Mouse (Mus musculus) ES-Bruce4 (cell line): Measurements from ENCODE around the gene Cry2. TPM values are rescaled to one million over a fixed set of nuclear protein-coding genes. Genes with fewer than 3 reads are reported as not detected.

ENCODE experiments used
- H3K27ac ChIP-seq: 2 replicates; pipeline ENCODE4 v1.5.1; 2012; ENCODE audit warnings: low read length, inconsistent platforms; ENCODE audit not compliant: insufficient read depth
- H3K27me3 ChIP-seq: 2 replicates; pipeline ENCODE4 v1.6.1; 2012; ENCODE audit warnings: mild to moderate bottlenecking, low read length, inconsistent platforms; ENCODE audit not compliant: control insufficient read depth, poor library complexity, insufficient read depth, severe bottlenecking
- H3K36me3 ChIP-seq: 2 replicates; pipeline ENCODE4 v1.6.1; 2012; ENCODE audit warnings: inconsistent platforms, mild to moderate bottlenecking, low read length, moderate library complexity; ENCODE audit not compliant: control insufficient read depth, poor library complexity, insufficient read depth, severe bottlenecking
- H3K4me1 ChIP-seq: one replicate; pipeline ENCODE4 v1.8.1; 2011; ENCODE audit warnings: low read length; ENCODE audit not compliant: control insufficient read depth, insufficient read depth
- H3K4me3 ChIP-seq: 2 replicates; pipeline ENCODE4 v1.5.1; 2011; ENCODE audit warnings: low read depth, mild to moderate bottlenecking, low read length
- H3K9ac ChIP-seq: 2 replicates; pipeline ENCODE4 v1.6.1; 2012; ENCODE audit warnings: low read depth, mild to moderate bottlenecking, inconsistent platforms; ENCODE audit not compliant: poor library complexity, severe bottlenecking
- H3K9me3 ChIP-seq: replicated peaks from 2 replicates; pipeline ENCODE4 v1.6.1; 2012; ENCODE audit warnings: mild to moderate bottlenecking, low read length, inconsistent platforms; ENCODE audit not compliant: control insufficient read depth, poor library complexity, insufficient read depth, severe bottlenecking
- CTCF ChIP-seq: IDR thresholded peaks from one replicate; pipeline ENCODE4 v1.8.1; 2011; ENCODE audit warnings: low read depth, low read length
- EP300 ChIP-seq: IDR thresholded peaks from 2 replicates; pipeline ENCODE4 v1.6.1; 2011; ENCODE audit warnings: low read depth, low read length; ENCODE audit not compliant: insufficient read depth
- POLR2A ChIP-seq: IDR thresholded peaks from one replicate; pipeline ENCODE4 v1.8.1; 2011; ENCODE audit warnings: low read length; ENCODE audit not compliant: insufficient read depth
- polyA plus RNA-seq: library from polyadenylated mRNA; stranded (reverse); fragments of >200 nt; gene quantifications from 2 replicates; pipeline ENCODE4 v1.2.4, GENCODE M21; 2011; ENCODE audit warnings: low read depth; ENCODE audit not compliant: missing spikeins, insufficient read depth, insufficient read length

Cry2 gene
- polyA plus RNA-seq, 1 experiment: 9.9 TPM

DNA sequence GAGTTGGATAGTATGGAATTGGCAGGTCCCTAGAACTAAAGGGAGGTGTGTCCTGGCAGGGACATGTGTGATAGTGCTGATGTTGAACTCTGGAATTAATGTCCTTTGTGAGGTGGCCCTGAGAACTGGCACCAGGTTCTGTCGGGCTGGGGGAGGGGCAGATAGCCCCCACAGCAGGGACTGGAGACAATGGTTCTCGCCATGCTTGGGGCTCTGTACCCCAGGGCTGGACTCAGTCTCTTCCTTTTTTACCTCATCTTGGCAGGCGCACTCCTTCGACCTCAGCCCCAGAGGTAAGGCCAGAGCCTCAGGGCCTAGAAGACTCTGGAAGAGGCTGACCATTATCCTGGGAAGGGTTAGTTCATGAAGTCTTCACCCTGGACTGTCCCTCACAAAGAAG lies 51.1 kb downstream of the Cry2 start:
- H3K27me3 ChIP-seq: no peaks in the 10 kb centered on the region
- no peaks in the 10 kb centered on the region for H3K9me3 ChIP-seq
- no peaks in the 10 kb centered on the region for H3K4me1 ChIP-seq
- TF ChIP-seq CTCF (no peak), EP300 (no peak), POLR2A (no peak)
- H3K36me3 ChIP-seq: no peaks in the 10 kb centered on the region
- H3K9ac ChIP-seq: no peak overlapping the region
- no peak overlapping the region for H3K4me3 ChIP-seq
- H3K27ac ChIP-seq: no peak overlapping the region

DNA sequence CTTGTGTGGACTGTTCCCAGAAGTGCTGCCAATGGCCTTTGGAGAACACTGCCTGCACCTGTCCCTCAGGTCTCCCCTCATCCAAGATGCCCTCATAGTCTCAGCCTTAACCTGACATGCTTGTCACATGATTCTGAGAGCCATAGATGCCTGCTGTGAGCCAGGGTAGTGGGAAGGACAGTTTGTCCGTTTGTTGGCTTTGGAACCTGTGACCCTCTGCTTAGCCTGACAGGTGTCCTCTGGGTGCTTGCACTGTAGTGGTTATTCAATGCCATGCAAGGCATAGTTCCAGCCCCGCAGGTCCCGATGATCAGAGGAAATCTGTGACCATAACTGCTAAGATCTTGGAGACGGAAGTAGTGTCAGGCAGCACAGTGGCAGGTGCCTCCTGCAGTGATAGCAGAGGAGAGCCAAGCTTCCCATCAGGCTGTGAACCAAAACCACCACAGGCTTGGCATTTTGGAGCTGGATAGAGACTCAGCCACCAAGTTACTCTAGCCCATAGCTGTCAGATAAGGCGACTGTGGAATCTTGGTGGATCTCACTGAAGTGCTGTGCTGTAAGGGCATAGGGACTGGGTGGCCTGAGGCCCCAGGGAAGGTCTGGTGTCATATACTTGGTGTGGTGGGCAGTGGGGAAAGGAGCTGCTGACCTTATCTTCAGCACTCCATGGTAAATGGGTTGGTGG lies 51.8 kb downstream of the Cry2 start, which contains the start of gene 1700029I15Rik:
1700029I15Rik (plus strand) TSS at position 638 of the 688 bp plus-strand sequence.
- H3K27me3 ChIP-seq: no peaks in the 10 kb centered on the region
- no peaks in the 10 kb centered on the region for H3K36me3 ChIP-seq

GRCm38 (mm10) chr2:92381161-92381560 lies 52.7 kb downstream of the Cry2 start:
- TF ChIP-seq EP300: no peak
- Histone ChIP-seq H3K4me1 (peaks cover 1% of the 10 kb centered on the region), H3K27me3 (no peaks in the 10 kb centered on the region), H3K36me3 (no peaks in the 10 kb centered on the region), H3K27ac (no peak overlapping the region), H3K9me3 (no peaks in the 10 kb centered on the region), H3K4me3 (no peak overlapping the region), H3K9ac (no peak overlapping the region)

More for the DNA sequence above, 51.8 kb downstream of the Cry2 start, which contains the start of gene 1700029I15Rik:
- H3K9ac ChIP-seq: no peak within 1 kb of the TSS
- no peaks in the 10 kb centered on the region for H3K9me3 ChIP-seq
- no peak within 1 kb of the TSS for H3K4me3 ChIP-seq
- TF ChIP-seq EP300: no peak
- H3K4me1 ChIP-seq: no peaks in the 10 kb centered on the region
- no peak within 1 kb of the TSS for H3K27ac ChIP-seq

GRCm38 (mm10) chr2:92380495-92381050 lies 53.3 kb downstream of the Cry2 start:
- Histone ChIP-seq H3K9me3 (no peaks in the 10 kb centered on the region), H3K27me3 (no peaks in the 10 kb centered on the region), H3K9ac (no peak overlapping the region), H3K4me3 (no peak overlapping the region), H3K27ac (no peak overlapping the region), H3K36me3 (no peaks in the 10 kb centered on the region), H3K4me1 (peaks cover 1% of the 10 kb centered on the region)
- no peak for TF ChIP-seq EP300
- TF ChIP-seq POLR2A: no peak
- TF ChIP-seq CTCF: no peak

DNA sequence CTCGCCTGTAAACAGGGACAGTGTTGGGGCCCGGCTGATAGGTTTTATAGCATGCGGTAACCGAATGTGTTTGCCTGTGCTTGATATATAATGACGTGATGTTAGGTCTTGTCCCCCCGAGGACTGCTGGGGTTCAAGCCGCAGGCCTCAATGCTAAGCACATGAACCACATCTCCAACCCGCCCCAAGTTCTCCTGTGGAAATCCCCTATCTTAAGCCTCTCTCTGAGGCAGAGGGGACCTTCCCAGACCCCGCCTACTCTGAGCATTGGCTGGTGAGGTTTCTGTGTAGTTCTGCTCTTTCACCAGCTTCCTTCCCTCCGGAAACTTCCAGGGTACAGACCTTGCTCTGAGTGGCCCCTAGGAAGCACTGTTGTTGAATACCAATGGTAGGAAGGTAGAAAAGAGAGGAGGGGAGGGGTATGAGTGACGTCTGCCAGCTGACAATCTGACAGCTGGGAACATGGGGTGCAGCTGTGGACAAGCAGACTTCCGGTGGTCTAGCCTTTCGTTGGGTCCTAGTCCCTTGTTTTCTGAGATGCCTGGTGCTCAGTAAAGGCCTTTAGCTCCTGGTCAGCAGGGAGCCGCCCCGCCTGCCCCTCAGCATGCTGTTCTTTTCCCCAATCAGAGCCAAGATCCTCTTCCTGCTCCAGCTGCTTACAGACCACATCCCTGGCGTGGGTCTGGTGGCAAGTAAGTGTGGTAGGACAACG lies 53.9 kb downstream of the Cry2 start:
- Histone ChIP-seq H3K27me3 (no peaks in the 10 kb centered on the region), H3K9me3 (no peaks in the 10 kb centered on the region), H3K9ac (no peak overlapping the region), H3K4me1 (peaks cover 1% of the 10 kb centered on the region), H3K4me3 (no peak overlapping the region), H3K36me3 (no peaks in the 10 kb centered on the region), H3K27ac (no peak overlapping the region)
- TF ChIP-seq EP300: no peak
- TF ChIP-seq POLR2A: no peak
- no peak for TF ChIP-seq CTCF

- no peaks in the 10 kb centered on the region for H3K36me3 ChIP-seq
- H3K27me3 ChIP-seq: no peaks in the 10 kb centered on the region
- no peak overlapping the region for H3K4me3 ChIP-seq
- H3K9ac ChIP-seq: no peak overlapping the region
- no peak overlapping the region for H3K27ac ChIP-seq
- TF ChIP-seq POLR2A: no peak
- TF ChIP-seq EP300: no peak
- TF ChIP-seq CTCF: no peak
- H3K9me3 ChIP-seq: no peaks in the 10 kb centered on the region
- peaks cover 2% of the 10 kb centered on the region for H3K4me1 ChIP-seq
These were observed 56.5 kb downstream of the Cry2 start for GRCm38 (mm10) chr2:92377320-92377719.
